In the genomic region with DNA sequence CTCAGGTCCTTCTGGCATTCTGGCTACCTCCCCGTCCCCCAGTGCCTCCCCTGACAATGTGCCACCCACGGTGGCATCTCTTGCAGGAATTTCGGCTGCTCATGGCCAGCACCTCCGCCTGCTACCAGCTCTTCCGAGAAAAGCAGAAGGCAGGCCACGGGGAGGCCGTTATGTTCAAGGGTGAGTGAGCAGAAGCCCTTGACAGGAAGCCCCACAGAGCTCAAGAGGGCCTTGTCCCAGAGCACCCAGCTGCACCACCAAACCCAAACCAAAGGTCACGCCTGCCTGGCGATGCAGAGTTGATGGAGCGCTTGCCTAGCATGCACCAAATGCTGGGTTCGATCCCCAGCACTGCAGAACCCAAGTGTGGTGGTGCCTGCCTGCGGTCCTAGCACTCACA, we compare ENCODE assay signal across 15 mouse cellular contexts. TPM values are rescaled to one million over a fixed set of nuclear protein-coding genes. Genes with fewer than 3 reads are reported as not detected.
DNase-seq lines count a peak whose midpoint lies in the region; ATAC-seq and TF ChIP-seq lines count a peak whose summit lies in the region.
"Had no signal": no experiment of that assay in that cellular context is flagged by ENCODE, and none has a peak within 500 bp of the region (broad histone marks: within the 10 kb centered on the region; RNA-seq: fewer than 3 reads in every experiment).

No protein-coding gene starts in this region.

- no peaks in the 10 kb centered on the region for H3K27me3 ChIP-seq in heart, postnatal 0 days (ENCODE audit: control insufficient read depth, insufficient read depth, low read length)
- no peaks in the 10 kb centered on the region for H3K27me3 ChIP-seq in Patski
- peaks cover 3% of the 10 kb centered on the region; the same call in 1 of the 2 replicates for H3K27me3 ChIP-seq in heart, embryonic 10.5 days (ENCODE audit: insufficient read depth, poor library complexity, severe bottlenecking)
- H3K27me3 ChIP-seq: limb, embryonic 13.5 days; neural tube, embryonic 13.5 days had no signal

- intact Hi-C loops in heart, postnatal 36 days (cut with DNase I) = no loop called here

- H3K9ac ChIP-seq in heart, postnatal 0 days (replicated peaks; ENCODE audit: low read depth, low read length) = no peak overlapping the region
- H3K9ac ChIP-seq: limb, embryonic 13.5 days; neural tube, embryonic 13.5 days had no signal

- peak overlapping the region; percentile 66; the same call in 1 of the 2 replicates for H3K27ac ChIP-seq in heart, postnatal 0 days (ENCODE audit: low read depth)
- H3K27ac ChIP-seq in heart, embryonic 10.5 days = no peak overlapping the region
- H3K27ac ChIP-seq: limb, embryonic 13.5 days; neural tube, embryonic 13.5 days had no signal

- 0 out of 2 replicates have a peak, but pooled peaks cover 6% of the 10 kb centered on the region for H3K9me3 ChIP-seq in heart, postnatal 0 days (replicated peaks; ENCODE audit: control insufficient read depth, low read length)
- H3K9me3 ChIP-seq in heart, embryonic 10.5 days = peaks cover 5% of the 10 kb centered on the region; the same call in 1 of the 2 replicates
- H3K9me3 ChIP-seq: neural tube, embryonic 13.5 days had no signal

- WGBS in heart, postnatal 0 days = 87% methylated on average over 12 of the region's 12 CpGs
- 89% methylated on average over 12 of the region's 12 CpGs for WGBS in heart, embryonic 10.5 days

- no peaks in the 10 kb centered on the region for H3K36me3 ChIP-seq in heart, postnatal 0 days (replicated peaks; ENCODE audit: control insufficient read depth, insufficient read depth, low read length)
- H3K36me3 ChIP-seq in heart, embryonic 10.5 days = no peaks in the 10 kb centered on the region
- H3K36me3 ChIP-seq: limb, embryonic 13.5 days; neural tube, embryonic 13.5 days had no signal

- H3K4me2 ChIP-seq in heart, postnatal 0 days (ENCODE audit: low read depth, low read length) = no peak overlapping the region
- H3K4me2 ChIP-seq: limb, embryonic 13.5 days; neural tube, embryonic 13.5 days had no signal

- ATAC-seq in heart, postnatal 0 days (ENCODE audit: insufficient read depth, low read depth) = no peak
- ATAC-seq in Patski = peak; percentile 65
- peak; percentile 67 for ATAC-seq in monocyte, adult 5-6 weeks (replicated peaks; ENCODE audit: insufficient number of reproducible peaks, low FRiP score, low TSS enrichment, poor library complexity, severe bottlenecking)
- ATAC-seq: lung, postnatal 0 days had no signal

- H3K4me3 ChIP-seq in heart, postnatal 0 days (ENCODE audit: low read depth, low read length) = no peak overlapping the region
- no peak overlapping the region for H3K4me3 ChIP-seq in heart, embryonic 10.5 days
- H3K4me3 ChIP-seq: limb, embryonic 13.5 days; neural tube, embryonic 13.5 days had no signal

- CTCF ChIA-PET in Patski (lab: Charles Lee) = no interaction called here

- TF ChIP-seq EP300 in heart, postnatal 0 days (IDR thresholded peaks at IDR 0.05; ENCODE audit: low read depth) = no peak

- in situ Hi-C loops in Patski (cut with MboI; ENCODE audit: low pct_unique_long_range_greater_than_20kb) = no loop called here

- no peak for TF ChIP-seq CTCF in heart, postnatal 0 days (IDR thresholded peaks at IDR 0.05; ENCODE audit: low read depth)
- no peak for TF ChIP-seq CTCF in Patski (IDR thresholded peaks at IDR 0.05)

- no peaks in the 10 kb centered on the region for H3K4me1 ChIP-seq in heart, postnatal 0 days (ENCODE audit: control insufficient read depth, insufficient read depth)
- H3K4me1 ChIP-seq in heart, embryonic 10.5 days = 0 out of 2 replicates have a peak, but pooled peaks cover 7% of the 10 kb centered on the region
- H3K4me1 ChIP-seq: limb, embryonic 13.5 days; neural tube, embryonic 13.5 days had no signal

- POLR2A ChIA-PET in Patski (lab: Charles Lee) = no interaction called here

- no peak for DNase-seq in heart, postnatal 0 days (ENCODE audit: low spot score)
- DNase-seq in heart, postnatal 36 days = no peak
- peak; percentile 73 for DNase-seq in Patski (ENCODE audit: low read depth, low spot score)
- DNase-seq in thymus, postnatal 0 days (ENCODE audit: low spot score) = peak; percentile 67
- DNase-seq in retina, postnatal 1 day = no peak
- DNase-seq in adrenal gland, postnatal 4 days (ENCODE audit: low spot score in 2 of 2) = no peak
- no peak for DNase-seq in heart, embryonic 10.5 days (ENCODE audit: low spot score)
- DNase-seq: cerebellum, adult 11 months; kidney, postnatal 10 days; midbrain, embryonic 14.5 days; right cerebral cortex, postnatal 25 days had no signal

RNA-seq across cellular contexts. Expression of a gene that starts 16.6 kb away (rescaled TPM):
- 893 and 947 TPM in 2 replicates for total RNA-seq in heart, postnatal 0 days (2014; rRNA removed; ENCODE audit: low replicate concordance)
- 1,828 and 1,869 TPM in 2 replicates for polyA plus RNA-seq in heart, postnatal 0 days (2015; fragmentation: Nextera tagmentation; extraction: Ambion mirVana)
- 1,000 to 10,000 TPM; 1,261 to 1,268 TPM for total RNA-seq in heart, postnatal 36 days (2021)
- polyA plus RNA-seq in Patski (2021) = 296 TPM
- 122 to 131 TPM (median 125 TPM) in 3 replicates for total RNA-seq in monocyte, adult 5-6 weeks (2017)
- 434 and 468 TPM in 2 replicates for polyA plus RNA-seq in thymus, postnatal 0 days (2015; fragmentation: Nextera tagmentation; extraction: Ambion mirVana)
- total RNA-seq in adrenal gland, postnatal 4 days (2021) = 100 to 1,000 TPM; 271 to 305 TPM
- 605 and 778 TPM in 2 replicates for polyA plus RNA-seq in heart, embryonic 10.5 days (2016; fragmentation: Nextera tagmentation; extraction: Ambion mirVana)

RNA-seq across cellular contexts. Expression of a gene that starts 38.2 kb away (rescaled TPM):
- 0.31 TPM in 1 of 2 replicates, not detected in the other for total RNA-seq in heart, postnatal 0 days (2014; rRNA removed; ENCODE audit: low replicate concordance)
- polyA plus RNA-seq in heart, postnatal 0 days (2015; fragmentation: Nextera tagmentation; extraction: Ambion mirVana) = 0.18 and 0.44 TPM in 2 replicates
- total RNA-seq in heart, postnatal 36 days (2021) = 1 to 10 TPM in 1 of 2 experiments, under 1 TPM in 1; 0.56 to 1.0 TPM
- polyA plus RNA-seq in Patski (2021) = 4.6 TPM
- total RNA-seq in monocyte, adult 5-6 weeks (2017) = 41.3 to 73.2 TPM (median 47.7 TPM) in 3 replicates
- polyA plus RNA-seq in thymus, postnatal 0 days (2015; fragmentation: Nextera tagmentation; extraction: Ambion mirVana) = 13.6 and 14.8 TPM in 2 replicates
- total RNA-seq in adrenal gland, postnatal 4 days (2021) = 1 to 10 TPM; 6.7 to 9.5 TPM
- 2.9 and 6.3 TPM in 2 replicates for polyA plus RNA-seq in heart, embryonic 10.5 days (2016; fragmentation: Nextera tagmentation; extraction: Ambion mirVana)

RNA-seq across cellular contexts. Expression of a gene that starts 42.3 kb away (rescaled TPM):
- total RNA-seq in heart, postnatal 0 days (2014; rRNA removed; ENCODE audit: low replicate concordance) = 45.8 and 47.7 TPM in 2 replicates
- polyA plus RNA-seq in heart, postnatal 0 days (2015; fragmentation: Nextera tagmentation; extraction: Ambion mirVana) = 18.8 and 19.3 TPM in 2 replicates
- total RNA-seq in heart, postnatal 36 days (2021) = 10 to 100 TPM; 16.5 to 17.3 TPM
- polyA plus RNA-seq in Patski (2021) = 42.6 TPM
- total RNA-seq in monocyte, adult 5-6 weeks (2017) = 29.4 to 38.3 TPM (median 34.3 TPM) in 3 replicates
- 39.0 and 41.8 TPM in 2 replicates for polyA plus RNA-seq in thymus, postnatal 0 days (2015; fragmentation: Nextera tagmentation; extraction: Ambion mirVana)
- 10 to 100 TPM; 58.8 to 63.5 TPM for total RNA-seq in adrenal gland, postnatal 4 days (2021)
- polyA plus RNA-seq in heart, embryonic 10.5 days (2016; fragmentation: Nextera tagmentation; extraction: Ambion mirVana) = 34.9 and 37.8 TPM in 2 replicates

Comparison
In these comparisons a context has a peak if more than half of its experiments do, and no peak if none do; other contexts are left out.
1. DNase-seq: peak in Patski (single experiment) and thymus, postnatal 0 days (single experiment); none in heart, postnatal 0 days (single experiment), heart, postnatal 36 days (0 of 2), retina, postnatal 1 day (single experiment), adrenal gland, postnatal 4 days (0 of 2) and heart, embryonic 10.5 days (single experiment).